Mouse (Mus musculus) c-Kit-negative CD71-positive TER-119-positive erythroid progenitor cells, embryonic 14.5 days (primary cell): ENCODE measurements around the gene Bnip2.

Source experiments
- DNase-seq: peaks from one replicate; pipeline ENCODE4 v3.0.0-alpha.2; 2013; ENCODE audit warnings: low read depth, low spot score

Bnip2 gene

GRCm38 (mm10) chr9:70047839-70048238 lies 58.6 kb downstream of the Bnip2 start:
- DNase-seq = no peak

DNA sequence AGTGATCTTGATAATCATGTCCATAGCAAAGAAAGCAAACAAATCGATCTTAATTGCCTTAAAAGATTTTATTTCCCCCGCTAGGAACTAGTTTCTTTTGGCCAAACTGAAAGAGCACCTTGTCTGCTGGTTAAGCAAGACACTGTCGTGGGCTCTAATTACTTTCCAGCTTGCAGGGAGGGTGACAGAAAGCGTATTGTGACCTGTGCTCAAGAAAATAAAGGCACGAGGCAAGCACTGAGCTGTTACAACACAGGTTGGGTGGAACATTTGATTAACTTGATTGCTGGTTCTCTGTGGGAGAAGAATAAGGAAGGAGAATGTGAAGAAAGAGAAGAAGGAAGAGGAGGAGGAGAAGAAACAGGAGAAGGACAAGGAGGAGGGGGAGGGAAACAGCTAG lies 59.0 kb downstream of the Bnip2 start:
- no peak for DNase-seq

DNA sequence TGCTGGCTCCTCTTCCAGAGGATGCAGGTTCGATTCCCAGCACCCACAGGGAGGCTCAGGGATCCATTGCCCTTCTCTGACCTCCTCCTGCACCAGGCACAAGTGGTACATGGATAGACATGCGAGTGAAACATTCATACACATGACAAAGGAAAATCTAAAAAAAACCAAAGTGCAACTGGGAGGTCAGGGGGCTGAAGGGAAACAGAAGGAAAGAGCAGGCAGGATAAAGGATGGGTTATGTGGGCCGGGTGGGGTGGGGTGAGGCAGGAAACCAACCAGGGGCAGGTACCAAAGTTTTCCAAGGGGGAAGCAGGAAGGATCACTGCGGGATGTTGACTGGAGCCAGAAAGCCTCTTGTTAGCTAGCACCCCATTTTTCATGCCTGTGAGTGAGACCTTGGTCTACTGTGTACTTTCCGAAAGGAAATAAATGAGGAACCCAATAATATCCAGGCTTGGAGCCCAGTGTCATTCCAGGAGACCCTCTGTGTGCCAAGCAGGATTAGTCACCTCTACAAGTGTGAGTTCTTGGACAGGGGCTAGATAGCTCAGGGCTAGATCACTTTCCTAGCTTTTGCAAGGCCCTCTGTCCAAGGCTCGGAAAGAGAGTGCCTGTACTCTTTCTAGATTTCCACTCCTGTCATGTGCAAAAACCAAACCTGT lies 59.6 kb downstream of the Bnip2 start:
- no peak for DNase-seq

DNA sequence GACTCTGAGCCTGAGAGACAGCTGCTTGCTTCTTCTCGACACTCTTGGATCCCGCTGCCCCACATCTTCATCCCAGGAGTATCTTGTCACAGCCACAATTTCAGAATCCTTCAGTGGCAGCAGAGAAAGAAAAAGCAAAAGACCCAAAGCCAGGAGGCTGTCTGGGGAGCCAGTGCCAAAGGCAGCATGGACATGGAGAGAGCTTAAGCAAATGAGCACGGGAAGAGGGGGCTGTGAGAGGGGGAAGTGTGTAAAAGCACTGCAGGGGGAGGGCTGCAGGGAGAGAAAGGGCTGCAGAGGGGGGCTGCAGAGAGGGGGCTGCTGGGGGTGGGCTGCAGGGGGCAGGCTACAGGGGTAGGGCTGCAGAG lies 60.1 kb downstream of the Bnip2 start:
- DNase-seq = no peak

DNA sequence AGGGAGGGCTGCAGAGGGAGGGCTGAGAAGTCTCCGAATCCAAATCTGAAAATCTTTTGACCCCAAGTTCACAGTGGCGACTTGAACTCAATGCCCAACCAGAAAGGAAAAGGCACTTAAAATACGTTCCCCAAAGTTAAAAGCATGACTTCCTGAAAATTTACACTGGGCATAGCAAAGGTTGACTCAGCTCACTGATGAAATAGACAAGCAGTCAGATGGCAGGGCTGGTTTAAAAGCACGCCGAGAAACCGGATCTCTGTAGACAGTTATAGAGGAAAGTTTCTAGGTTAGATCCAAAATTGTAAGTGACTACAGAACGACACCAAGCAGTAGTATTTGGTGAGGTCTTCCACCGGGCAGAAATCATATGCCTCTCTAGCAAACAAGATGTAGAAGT lies 60.6 kb downstream of the Bnip2 start:
- no peak for DNase-seq

DNA sequence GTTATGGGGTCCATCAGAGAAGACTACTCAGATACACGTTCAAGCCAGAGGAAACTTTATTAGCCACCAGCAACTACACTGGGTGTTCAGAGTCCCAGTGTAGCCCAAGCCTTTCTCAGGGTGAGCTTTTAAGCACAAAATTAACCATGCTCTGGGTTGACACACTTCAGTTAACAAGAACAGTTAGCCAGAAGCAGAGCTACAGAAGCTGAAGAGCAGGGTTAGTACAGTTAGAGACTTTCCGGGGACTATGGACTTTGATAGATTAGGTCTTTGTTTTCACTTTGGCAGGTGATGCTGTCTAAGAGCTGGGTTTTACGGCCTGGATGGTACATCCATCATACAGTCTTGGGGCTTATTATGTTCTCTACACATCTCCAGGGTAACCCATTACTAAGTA lies 63.5 kb downstream of the Bnip2 start:
- no peak for DNase-seq

DNA sequence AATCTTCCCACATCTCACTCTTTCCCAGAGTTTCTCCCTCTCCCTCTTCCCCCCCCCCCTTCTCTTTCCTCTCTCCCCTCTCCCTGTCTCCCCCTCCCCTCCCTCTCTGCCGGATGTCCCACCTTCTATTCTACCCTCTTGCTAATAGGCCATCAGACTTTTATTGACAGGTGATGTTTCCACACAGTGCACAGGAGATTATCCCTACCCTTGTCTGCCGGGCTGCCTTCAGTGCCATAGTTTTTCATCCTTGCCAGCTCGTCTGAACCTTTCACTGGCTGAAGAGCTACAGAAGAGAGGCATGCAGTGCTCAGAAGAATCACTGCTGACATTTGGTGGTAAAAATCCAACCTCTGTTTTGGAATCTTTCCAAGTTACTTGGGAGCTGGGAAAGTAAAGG lies 64.1 kb downstream of the Bnip2 start:
- no peak for DNase-seq
